Mouse (Mus musculus) layer of hippocampus, adult 8-10 months (tissue): Measurements from ENCODE around the gene Apex2. TPM values are rescaled to one million over a fixed set of nuclear protein-coding genes. Genes with fewer than 3 reads are reported as not detected.
A peak's percentile ranks its signal among the peaks of the same experiment; 100 is the strongest.

Source experiments
- DNase-seq, 2 experiments: peaks; one replicate each; pipeline ENCODE4 v3.0.0; 2022; ENCODE audit warnings: low spot score in 2 of 2
- total RNA-seq, 4 experiments: library from RNA; stranded (reverse); gene quantifications; 2 replicates each; pipeline ENCODE4 v1.2.4; 2022

Gene Apex2
- 10 to 100 TPM; 11.4 to 20.9 (median 15.7) TPM for total RNA-seq

GRCm38 (mm10) chrX:150589696-150590095 is at the start of gene Apex2:
Gene Apex2 (minus strand): TSS chrX:150589868.
- DNase-seq, result no peak

- DNase-seq, result no peak
Observed at GRCm38 (mm10) chrX:150636421-150636820, 46.8 kb upstream of the Apex2 start.

- DNase-seq, result no peak
Observed at GRCm38 (mm10) chrX:150598882-150599281, 9.2 kb upstream of the Apex2 start.

GRCm38 (mm10) chrX:150595016-150595760 is 5.5 kb upstream of the Apex2 start:
- DNase-seq, result no peak

GRCm38 (mm10) chrX:150594176-150594575 is 4.5 kb upstream of the Apex2 start:
- no peak for DNase-seq

- DNase-seq, result no peak
Observed at GRCm38 (mm10) chrX:150593266-150594035, 3.8 kb upstream of the Apex2 start.

GRCm38 (mm10) chrX:150588023-150588764 is 1.5 kb downstream of the Apex2 start, which contains the start of gene Pfkfb1:
Gene Pfkfb1 (plus strand): TSS chrX:150588229.
- peak; percentile 51 to 55 for DNase-seq

- no peak for DNase-seq
Observed at GRCm38 (mm10) chrX:150585116-150585515, 4.6 kb downstream of the Apex2 start.

GRCm38 (mm10) chrX:150581921-150582320 is 7.7 kb downstream of the Apex2 start:
- DNase-seq, result no peak

- DNase-seq, result no peak
Observed at GRCm38 (mm10) chrX:150564644-150565357, 24.9 kb downstream of the Apex2 start.

GRCm38 (mm10) chrX:150554032-150554431 is 35.6 kb downstream of the Apex2 start:
- no peak for DNase-seq

GRCm38 (mm10) chrX:150551986-150552385 is 37.7 kb downstream of the Apex2 start:
- no peak for DNase-seq

- no peak for DNase-seq
Observed at GRCm38 (mm10) chrX:150549639-150550038, 40.0 kb downstream of the Apex2 start.

GRCm38 (mm10) chrX:150547239-150547638 is 42.4 kb downstream of the Apex2 start, which contains the start of gene Alas2:
Gene Alas2 (plus strand): TSS chrX:150547375.
- DNase-seq, result no peak

GRCm38 (mm10) chrX:150541684-150542083 is 48.0 kb downstream of the Apex2 start:
- no peak for DNase-seq

GRCm38 (mm10) chrX:150540111-150540510 is 49.6 kb downstream of the Apex2 start:
- DNase-seq, result no peak

GRCm38 (mm10) chrX:150516477-150516876 is 73.2 kb downstream of the Apex2 start:
- DNase-seq, result no peak

GRCm38 (mm10) chrX:150516015-150516414 is 73.7 kb downstream of the Apex2 start:
- no peak for DNase-seq

GRCm38 (mm10) chrX:150514127-150514526 is 75.5 kb downstream of the Apex2 start:
- DNase-seq, result no peak

- DNase-seq, result no peak
Observed at GRCm38 (mm10) chrX:150511274-150511673, 78.4 kb downstream of the Apex2 start.

- no peak for DNase-seq
Observed at GRCm38 (mm10) chrX:150510631-150511030, 79.0 kb downstream of the Apex2 start.
